Mouse (Mus musculus): ENCODE results near the gene Cd209b. TPM values are rescaled to one million over a fixed set of nuclear protein-coding genes. Genes with fewer than 3 reads are reported as not detected.

The Cd209b gene
- 21.9 TPM for polyA plus RNA-seq (2015; fragmentation: Illumina TruSeq; extraction: RNeasy Lipid Tissue Mini Kit (QIAGEN cat#74804); ENCODE audit: insufficient read depth, low replicate concordance)

DNA sequence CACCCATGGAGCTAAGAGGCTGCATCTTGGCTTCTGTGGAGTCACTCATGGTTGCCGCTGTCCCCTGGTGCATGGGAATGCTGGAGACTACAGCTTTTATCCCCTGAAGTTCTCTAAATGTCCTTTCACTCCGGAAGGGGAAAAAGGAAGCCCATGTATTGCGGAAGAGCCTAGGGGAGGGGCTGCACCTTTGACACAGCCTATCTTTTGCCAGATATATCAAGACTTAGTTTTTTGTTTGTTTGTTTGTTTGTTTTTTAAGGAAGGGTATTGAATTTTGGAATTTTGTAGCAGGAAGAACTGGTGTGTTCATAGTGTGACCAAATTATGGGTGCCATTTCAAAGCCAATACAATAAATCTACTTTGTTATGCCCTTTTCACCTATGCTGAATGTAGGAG lies at the start of gene Cd209b:
TSS of gene Cd209b (minus strand) at position 101 of the 400 bp plus-strand sequence.

DNA sequence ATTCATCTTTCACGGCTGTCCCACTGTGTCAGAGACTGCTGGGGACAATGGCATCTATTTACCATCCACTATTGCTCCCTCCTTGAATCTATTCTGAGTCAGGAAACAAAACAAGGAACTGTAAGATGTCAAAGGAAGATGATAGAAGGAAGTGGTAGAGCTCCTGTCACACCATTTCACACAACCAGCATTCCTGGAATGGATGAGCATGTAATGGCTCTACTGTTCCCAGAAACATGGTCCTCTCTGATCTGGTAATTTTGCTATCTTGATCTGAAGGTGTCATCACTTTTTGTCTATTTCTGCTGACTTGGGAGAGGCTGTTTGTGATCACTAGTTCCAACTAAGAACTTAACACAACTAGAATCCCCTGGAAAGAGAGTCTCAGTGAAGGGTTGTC lies 28.0 kb upstream of the Cd209b start, which contains the start of gene Cd209c:
TSS of gene Cd209c (minus strand) at position 101 of the 400 bp plus-strand sequence.

DNA sequence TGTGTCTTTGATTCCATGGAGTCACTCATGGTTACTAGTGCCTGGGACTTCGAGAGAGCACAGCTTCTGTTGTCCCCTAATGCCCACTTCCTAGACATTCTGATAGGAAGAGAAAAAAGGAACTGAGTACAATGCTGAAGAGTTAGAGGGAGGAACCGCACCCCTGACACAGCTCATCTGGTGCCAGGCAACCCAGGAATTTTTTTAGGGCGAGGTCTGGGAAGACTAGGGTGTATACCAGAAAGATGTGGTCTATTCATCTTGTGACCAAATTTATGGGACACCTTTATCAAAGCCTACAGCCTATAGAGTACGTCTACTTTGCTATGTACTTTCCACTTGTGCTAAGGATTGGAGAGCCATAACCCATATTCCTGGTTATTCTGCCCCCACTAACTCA lies 48.2 kb downstream of the Cd209b start, which contains the start of gene Cd209d:
TSS of gene Cd209d (minus strand) at position 101 of the 400 bp plus-strand sequence.

Other genes with a start within 250 kb of the Cd209b start
- 361 TPM for gene Fcer2a, start 232.7 kb downstream of the Cd209b start, polyA plus RNA-seq (2015; fragmentation: Illumina TruSeq; extraction: RNeasy Lipid Tissue Mini Kit (QIAGEN cat#74804); ENCODE audit: insufficient read depth, low replicate concordance)
- gene Clec4g, start 206.2 kb downstream of the Cd209b start, polyA plus RNA-seq (2015; fragmentation: Illumina TruSeq; extraction: RNeasy Lipid Tissue Mini Kit (QIAGEN cat#74804); ENCODE audit: insufficient read depth, low replicate concordance), result 12.7 TPM
- 47.2 TPM for gene Cd209a, start 177.9 kb downstream of the Cd209b start, polyA plus RNA-seq (2015; fragmentation: Illumina TruSeq; extraction: RNeasy Lipid Tissue Mini Kit (QIAGEN cat#74804); ENCODE audit: insufficient read depth, low replicate concordance)
- gene Cd209e, start 72.5 kb downstream of the Cd209b start, polyA plus RNA-seq (2015; fragmentation: Illumina TruSeq; extraction: RNeasy Lipid Tissue Mini Kit (QIAGEN cat#74804); ENCODE audit: insufficient read depth, low replicate concordance), result 2.4 TPM
- 16.4 TPM for gene Cd209d, start 48.3 kb downstream of the Cd209b start, polyA plus RNA-seq (2015; fragmentation: Illumina TruSeq; extraction: RNeasy Lipid Tissue Mini Kit (QIAGEN cat#74804); ENCODE audit: insufficient read depth, low replicate concordance)
- 6.1 TPM for gene Cd209c, start 27.9 kb upstream of the Cd209b start, polyA plus RNA-seq (2015; fragmentation: Illumina TruSeq; extraction: RNeasy Lipid Tissue Mini Kit (QIAGEN cat#74804); ENCODE audit: insufficient read depth, low replicate concordance)
- gene Cd209f, start 179.0 kb upstream of the Cd209b start, polyA plus RNA-seq (2015; fragmentation: Illumina TruSeq; extraction: RNeasy Lipid Tissue Mini Kit (QIAGEN cat#74804); ENCODE audit: insufficient read depth, low replicate concordance), result 0.32 TPM
- not detected for gene Cd209g, start 207.3 kb upstream of the Cd209b start, polyA plus RNA-seq (2015; fragmentation: Illumina TruSeq; extraction: RNeasy Lipid Tissue Mini Kit (QIAGEN cat#74804); ENCODE audit: insufficient read depth, low replicate concordance)
- gene Evi5l, start 239.7 kb upstream of the Cd209b start, polyA plus RNA-seq (2015; fragmentation: Illumina TruSeq; extraction: RNeasy Lipid Tissue Mini Kit (QIAGEN cat#74804); ENCODE audit: insufficient read depth, low replicate concordance), result 10.2 TPM